Mouse (Mus musculus) adrenal gland, postnatal 10 days (tissue): Measurements from ENCODE around the gene Psma4. TPM values are rescaled to one million over a fixed set of nuclear protein-coding genes. Genes with fewer than 3 reads are reported as not detected.

Source experiments
- DNase-seq: peaks from one replicate; pipeline ENCODE4 v3.0.0; 2021; ENCODE audit warnings: mixed read lengths
- total RNA-seq, 2 experiments: library from RNA; stranded (reverse); gene quantifications; 2 replicates each; pipeline ENCODE4 v1.2.3; 2021

Gene Psma4
- total RNA-seq, 2 experiments from 2014 or later = 192 to 197 TPM

- DNase-seq = no peak
Measured at GRCm38 (mm10) chr9:54990362-54990761, 39.8 kb downstream of the Psma4 start.

GRCm38 (mm10) chr9:54994381-54994780 lies 43.8 kb downstream of the Psma4 start:
- no peak for DNase-seq

GRCm38 (mm10) chr9:54995645-54996044 lies 45.1 kb downstream of the Psma4 start:
- DNase-seq = no peak

- no peak for DNase-seq
Measured at GRCm38 (mm10) chr9:55003609-55004008, 53.0 kb downstream of the Psma4 start.

Other genes starting within 250 kb of the Psma4 start
- 10 to 100 TPM; 74.9 to 78.8 TPM for gene Wdr61, start 216.3 kb upstream of the Psma4 start, total RNA-seq
- gene Crabp1, start 186.0 kb upstream of the Psma4 start, total RNA-seq = 1 to 10 TPM; 3.9 to 5.9 TPM
- gene Ireb2, start 87.0 kb upstream of the Psma4 start, total RNA-seq = 10 to 100 TPM; 49.1 to 52.0 TPM
- 10 to 100 TPM in 1 of 2 experiments, 1 to 10 TPM in 1; 7.6 to 10.8 TPM for gene Hykk, start 33.5 kb upstream of the Psma4 start, total RNA-seq
- gene AY074887, start 208 bp downstream of the Psma4 start, total RNA-seq = not detected
- gene Chrna5, start 30.1 kb downstream of the Psma4 start, total RNA-seq = 1 to 10 TPM in 1 of 2 experiments, under 1 TPM in 1; 0.99 to 2.5 TPM
- gene Chrna3, start 75.8 kb downstream of the Psma4 start, total RNA-seq = 10 to 100 TPM in 1 of 2 experiments, 1 to 10 TPM in 1; 9.4 to 14.5 TPM
- gene Chrnb4, start 98.0 kb downstream of the Psma4 start, total RNA-seq = 1 to 10 TPM; 4.8 to 9.5 TPM
- gene Ube2q2, start 198.1 kb downstream of the Psma4 start, total RNA-seq = 10 to 100 TPM; 39.2 to 39.6 TPM